Mouse (Mus musculus) thymus, adult 2 months (tissue): Measurements from ENCODE around the gene Adam17. TPM values are rescaled to one million over a fixed set of nuclear protein-coding genes. Genes with fewer than 3 reads are reported as not detected.

ENCODE experiments used
- DNase-seq: peaks from one replicate; pipeline ENCODE4 v3.0.0; 2021
- H3K27ac ChIP-seq: fragments of 200-500 bp; 2 replicates; pipeline ENCODE4 v1.5.1; 2012; ENCODE audit warnings: low read length, control low read depth; ENCODE audit not compliant: control insufficient read depth, insufficient read depth
- H3K27me3 ChIP-seq: fragments of 200-500 bp; 2 replicates; pipeline ENCODE4 v1.6.1; 2012; ENCODE audit warnings: mild to moderate bottlenecking, low read length, moderate library complexity, mixed read lengths; ENCODE audit not compliant: control insufficient read depth, insufficient read depth
- H3K36me3 ChIP-seq: fragments of 200-500 bp; 2 replicates; pipeline ENCODE4 v1.6.1; 2012; ENCODE audit warnings: mild to moderate bottlenecking, low read length, moderate library complexity; ENCODE audit not compliant: control insufficient read depth, insufficient read depth
- H3K4me1 ChIP-seq: fragments of 200-500 bp; replicated peaks from 2 replicates; pipeline ENCODE4 v1.6.1; 2012; ENCODE audit warnings: low read length; ENCODE audit not compliant: control insufficient read depth, insufficient read depth
- H3K4me3 ChIP-seq: fragments of 200-500 bp; 2 replicates; pipeline ENCODE4 v1.5.1; 2012; ENCODE audit warnings: mild to moderate bottlenecking, low read length, control low read depth, moderate library complexity; ENCODE audit not compliant: control insufficient read depth, insufficient read depth
- CTCF ChIP-seq: fragments of 200-500 bp; IDR thresholded peaks from 2 replicates; pipeline ENCODE4 v1.5.1; 2012; ENCODE audit warnings: mild to moderate bottlenecking, control low read depth, low read length, moderate library complexity, borderline replicate concordance; ENCODE audit not compliant: control insufficient read depth, poor library complexity, insufficient read depth; ENCODE audit errors: extremely low read depth
- POLR2A ChIP-seq: fragments of 200-500 bp; IDR thresholded peaks from 2 replicates; pipeline ENCODE4 v1.6.1; 2012; ENCODE audit warnings: mild to moderate bottlenecking, low read length, control low read depth, moderate library complexity; ENCODE audit not compliant: control insufficient read depth, poor library complexity, insufficient read depth; ENCODE audit errors: extremely low read depth
- WGBS: fragments of 180-500 bp; shearing (Covaris S2); methylation state at CpG from one replicate; pipeline ENCODE4 v1.1.7; 2018; 5-methylcytosine and 5-hydroxymethylcytosine counted together
- polyA plus RNA-seq: library from polyadenylated mRNA; depleted of rRNA; stranded (reverse); fragments of >200 nt; gene quantifications from 2 replicates; pipeline ENCODE4 v1.2.3, GENCODE M21; 2012

Gene Adam17
- polyA plus RNA-seq, 1 experiment: 41.5 TPM

DNA sequence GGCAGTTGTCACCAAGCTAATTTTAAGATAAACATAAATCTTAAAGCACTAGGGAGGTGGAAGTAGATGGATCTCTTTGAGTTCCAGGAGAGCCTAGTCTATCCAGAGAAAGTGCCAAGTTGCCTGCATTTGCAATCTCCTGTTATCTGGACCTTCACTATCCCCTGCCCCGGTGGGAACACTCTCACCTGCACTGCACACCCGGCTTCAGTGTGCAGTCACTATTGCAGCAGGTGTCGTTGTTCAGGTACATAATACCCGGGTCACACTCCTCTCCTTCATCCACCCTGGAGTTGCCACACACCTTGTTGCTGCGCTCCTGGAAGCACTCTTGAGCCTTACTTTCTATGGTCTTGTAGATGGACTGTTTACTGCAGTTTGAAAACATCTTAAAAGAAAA lies 39.7 kb downstream of the Adam17 start:
- no peak for DNase-seq

DNA sequence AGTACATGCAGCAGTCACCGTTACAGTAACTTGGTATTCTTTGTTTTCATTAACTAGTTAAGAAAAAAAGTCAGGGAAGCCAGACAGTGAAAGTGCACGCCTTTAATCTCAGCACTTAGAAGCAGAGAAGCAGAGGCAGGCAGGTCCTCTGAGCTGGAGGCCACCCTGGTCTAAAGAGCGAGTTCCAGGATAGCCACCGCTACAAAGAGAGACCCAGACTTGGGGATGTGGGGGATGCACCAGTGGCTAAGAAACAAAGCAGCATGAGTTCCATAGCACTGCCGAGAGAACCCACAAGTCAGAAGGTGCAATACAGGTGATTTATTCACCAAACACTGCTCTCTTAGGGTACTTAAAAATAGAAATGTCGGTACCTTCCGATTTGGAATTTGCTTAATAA lies 40.4 kb downstream of the Adam17 start:
- H3K4me3 ChIP-seq: no peak overlapping the region
- TF ChIP-seq CTCF (no peak), POLR2A (no peak)
- 96% methylated on average over 7 of the region's 7 CpGs for WGBS
- H3K4me1 ChIP-seq: no peaks in the 10 kb centered on the region
- H3K27me3 ChIP-seq: no peaks in the 10 kb centered on the region
- peaks cover 79% of the 10 kb centered on the region for H3K36me3 ChIP-seq
- no peak for DNase-seq
- H3K27ac ChIP-seq: no peak overlapping the region

More for the DNA sequence above, 39.7 kb downstream of the Adam17 start:
- Histone ChIP-seq H3K27me3 (no peaks in the 10 kb centered on the region), H3K4me1 (no peaks in the 10 kb centered on the region), H3K4me3 (no peak overlapping the region), H3K36me3 (peaks cover 72% of the 10 kb centered on the region), H3K27ac (no peak overlapping the region)
- 99% methylated on average over 5 of the region's 5 CpGs for WGBS
- TF ChIP-seq CTCF (no peak), POLR2A (no peak)

DNA sequence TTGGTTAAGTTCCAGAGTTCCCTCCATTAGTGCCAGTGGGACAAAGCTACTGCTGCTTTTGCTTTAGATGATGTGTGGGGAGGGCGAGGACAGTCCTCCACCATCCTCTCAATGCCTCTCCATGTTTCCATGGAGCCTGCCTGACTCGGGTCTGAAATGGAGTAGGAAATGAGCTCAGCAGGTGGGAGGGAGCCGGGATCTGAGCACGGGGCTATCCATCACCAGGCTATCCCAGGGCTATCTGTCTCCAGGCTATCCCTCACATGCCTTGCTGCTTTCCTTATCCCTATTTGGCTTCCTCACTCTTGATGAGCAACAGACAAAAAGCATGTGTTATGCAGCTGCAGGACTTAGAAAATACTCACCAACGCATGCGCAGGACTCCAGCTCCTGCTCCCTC lies 41.7 kb downstream of the Adam17 start:
- Histone ChIP-seq H3K4me1 (no peaks in the 10 kb centered on the region), H3K36me3 (peaks cover 84% of the 10 kb centered on the region), H3K4me3 (no peak overlapping the region), H3K27me3 (no peaks in the 10 kb centered on the region), H3K27ac (no peak overlapping the region)
- WGBS: 94% methylated on average over 6 of the region's 6 CpGs
- TF ChIP-seq CTCF: no peak
- no peak for TF ChIP-seq POLR2A
- no peak for DNase-seq

DNA sequence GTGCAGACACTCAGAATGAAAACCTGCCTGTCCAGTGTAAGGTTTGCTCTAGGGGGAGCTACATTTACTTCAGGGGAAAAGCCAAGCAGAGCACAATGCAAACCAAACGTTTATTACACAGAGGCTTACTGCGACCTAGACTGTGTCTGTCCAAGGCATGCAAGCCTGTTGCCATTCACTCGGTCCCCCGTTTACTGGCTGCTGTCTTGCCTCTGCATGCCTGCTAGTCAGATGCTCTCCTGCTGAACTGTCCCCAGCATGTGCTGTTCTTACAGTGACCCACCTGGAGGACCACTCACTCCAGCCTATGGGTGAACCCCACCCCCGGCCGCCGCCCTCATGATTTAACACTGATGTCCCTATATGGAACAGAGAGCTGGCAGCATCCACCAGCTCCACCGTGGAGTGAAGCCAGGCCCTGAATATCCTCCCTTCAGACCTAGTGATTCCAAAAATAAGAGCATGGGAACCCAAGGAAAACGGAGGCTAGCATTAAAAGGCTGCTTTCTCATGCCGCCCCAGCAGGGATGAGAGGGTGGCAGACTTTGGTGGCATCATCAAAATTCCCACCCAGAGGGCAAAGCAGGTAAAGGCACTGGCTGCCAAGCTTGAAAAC lies 42.4 kb downstream of the Adam17 start:
- Histone ChIP-seq H3K27ac (no peak overlapping the region; the same call in 1 of the 2 replicates), H3K36me3 (peaks cover 81% of the 10 kb centered on the region), H3K4me3 (no peak overlapping the region), H3K4me1 (no peaks in the 10 kb centered on the region), H3K27me3 (no peaks in the 10 kb centered on the region)
- 92% methylated on average over 10 of the region's 10 CpGs for WGBS
- TF ChIP-seq POLR2A: no peak
- no peak for TF ChIP-seq CTCF
- no peak for DNase-seq

DNA sequence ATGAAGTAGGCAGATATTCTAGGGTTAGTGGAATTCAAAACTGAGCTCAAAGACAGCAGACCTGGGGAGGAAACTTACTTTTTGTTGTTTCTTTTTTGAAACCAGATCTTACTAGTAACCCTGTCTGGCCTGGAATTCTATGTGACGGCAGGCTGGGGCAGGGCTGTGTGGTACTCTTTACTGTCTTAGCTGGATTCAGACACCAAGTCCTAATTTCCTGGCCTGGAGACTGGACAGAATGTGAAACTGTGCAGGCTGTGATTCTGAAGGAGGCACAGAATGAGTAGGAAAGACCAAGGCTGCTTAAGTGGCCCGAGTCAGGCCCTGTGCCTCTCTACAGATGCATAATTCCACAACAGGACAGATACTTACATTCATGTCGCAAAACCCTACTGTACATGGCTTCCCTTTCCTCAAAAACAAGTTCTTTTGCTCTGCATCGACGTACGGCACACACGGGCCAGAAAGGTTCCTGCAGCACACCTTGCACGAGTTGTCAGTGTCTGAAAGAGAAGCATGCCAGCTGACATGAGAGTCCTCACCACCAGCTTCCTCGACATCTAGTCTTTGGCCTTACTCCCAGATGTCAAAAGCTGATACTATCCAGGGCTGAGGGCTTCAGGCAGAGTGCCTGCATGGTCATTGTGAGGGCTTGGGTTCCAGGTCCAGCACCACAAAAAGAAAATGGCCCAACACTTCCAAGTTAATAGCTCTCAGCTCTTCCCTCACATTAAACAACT lies 43.6 kb downstream of the Adam17 start:
- no peak overlapping the region for H3K27ac ChIP-seq
- H3K4me3 ChIP-seq: no peak overlapping the region
- H3K27me3 ChIP-seq: no peaks in the 10 kb centered on the region
- peaks cover 87% of the 10 kb centered on the region for H3K36me3 ChIP-seq
- 95% methylated on average over 9 of the region's 9 CpGs for WGBS
- no peaks in the 10 kb centered on the region for H3K4me1 ChIP-seq
- TF ChIP-seq CTCF: no peak
- no peak for TF ChIP-seq POLR2A
- no peak for DNase-seq

DNA sequence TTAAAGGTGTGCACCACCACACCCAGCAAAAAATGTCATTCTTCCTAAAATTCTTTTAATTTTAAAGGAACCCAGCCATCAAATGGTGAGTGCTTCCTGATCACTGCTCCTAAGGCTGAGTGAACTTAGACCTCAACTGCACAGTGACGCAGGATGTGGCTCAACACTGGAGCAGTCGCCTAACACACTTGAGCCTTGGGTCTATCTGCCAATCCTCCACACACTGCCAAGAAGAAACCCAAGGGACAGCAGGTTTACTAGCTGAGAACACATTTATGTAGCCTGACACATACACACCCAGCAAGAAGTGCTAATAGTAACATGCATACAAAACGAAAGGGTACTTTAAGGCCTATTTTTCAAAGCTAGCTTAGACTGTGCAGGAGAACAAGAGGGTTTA lies 47.1 kb downstream of the Adam17 start:
- WGBS: 96% methylated on average over 3 of the region's 3 CpGs
- Histone ChIP-seq H3K27me3 (no peaks in the 10 kb centered on the region), H3K4me3 (no peak overlapping the region), H3K36me3 (peaks cover 76% of the 10 kb centered on the region), H3K27ac (no peak overlapping the region), H3K4me1 (no peaks in the 10 kb centered on the region)
- TF ChIP-seq CTCF (no peak), POLR2A (no peak)
- DNase-seq: no peak
